ENCODE assay signal across 23 mouse cellular contexts in the genomic region with DNA sequence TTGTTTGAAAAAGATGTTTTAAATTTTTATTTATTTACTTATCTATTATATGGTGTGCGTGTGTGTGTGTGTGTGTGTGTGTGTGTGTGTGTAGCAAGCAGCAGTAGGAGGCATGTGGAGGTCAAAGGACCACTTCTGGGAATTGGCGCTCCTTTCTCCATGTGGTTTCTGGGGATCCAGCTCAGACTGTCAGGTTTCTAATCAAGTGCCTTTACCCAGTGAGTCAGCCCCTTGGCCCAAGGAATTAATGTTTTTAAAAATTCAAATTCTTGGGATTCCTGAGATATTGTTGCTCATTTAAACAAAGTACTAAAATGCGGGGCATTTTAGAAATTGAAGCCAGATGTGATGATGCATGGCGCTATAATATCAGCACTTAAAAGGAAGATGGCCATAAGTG. TPM values are rescaled to one million over a fixed set of nuclear protein-coding genes. Genes with fewer than 3 reads are reported as not detected.
DNase-seq lines count a peak whose midpoint lies in the region; TF ChIP-seq lines count a peak whose summit lies in the region.
"Had no signal": no experiment of that assay in that cellular context is flagged by ENCODE, and none has a peak within 500 bp of the region (broad histone marks: within the 10 kb centered on the region; RNA-seq: fewer than 3 reads in every experiment).

No protein-coding gene starts in this region.

- TF ChIP-seq CTCF in heart, adult 2 months (IDR thresholded peaks at IDR 0.05): no peak

- no peaks in the 10 kb centered on the region for H3K36me3 ChIP-seq in midbrain, embryonic 10.5 days
- H3K36me3 ChIP-seq in heart, adult 2 months (ENCODE audit: control insufficient read depth, insufficient read depth, low read length): no peaks in the 10 kb centered on the region
- H3K36me3 ChIP-seq: embryonic facial prominence, embryonic 10.5 days; embryonic facial prominence, embryonic 13.5 days; hindbrain, embryonic 12.5 days; intestine, embryonic 15.5 days had no signal

- H3K27ac ChIP-seq in midbrain, embryonic 10.5 days (replicated peaks): no peak overlapping the region
- no peak overlapping the region for H3K27ac ChIP-seq in heart, adult 2 months
- H3K27ac ChIP-seq: embryonic facial prominence, embryonic 10.5 days; hindbrain, embryonic 12.5 days; intestine, embryonic 15.5 days had no signal

- intact Hi-C loops in heart, adult 2 months (cut with DNase I): no loop called here

- no peak overlapping the region for H3K4me3 ChIP-seq in midbrain, embryonic 10.5 days
- no peak overlapping the region for H3K4me3 ChIP-seq in heart, adult 2 months
- H3K4me3 ChIP-seq: embryonic facial prominence, embryonic 10.5 days; embryonic facial prominence, embryonic 13.5 days; hindbrain, embryonic 12.5 days; intestine, embryonic 15.5 days had no signal

- H3K9ac ChIP-seq in heart, adult 2 months (ENCODE audit: low read depth, low read length): no peak overlapping the region
- H3K9ac ChIP-seq: embryonic facial prominence, embryonic 13.5 days; forebrain, postnatal 0 days; hindbrain, embryonic 12.5 days; intestine, embryonic 15.5 days had no signal

- no peaks in the 10 kb centered on the region for H3K9me3 ChIP-seq in midbrain, embryonic 10.5 days (replicated peaks)
- H3K9me3 ChIP-seq: embryonic facial prominence, embryonic 10.5 days; embryonic facial prominence, embryonic 13.5 days; hindbrain, embryonic 12.5 days; intestine, embryonic 15.5 days had no signal

- peaks cover 23% of the 10 kb centered on the region for H3K4me1 ChIP-seq in midbrain, embryonic 10.5 days
- H3K4me1 ChIP-seq in heart, adult 2 months (ENCODE audit: control insufficient read depth, insufficient read depth, low read length): peaks cover 10% of the 10 kb centered on the region

- whole genome bisulfite sequencing in midbrain, embryonic 10.5 days: 76% methylated on average over 4 of the region's 4 CpGs
- WGBS in heart, adult 2 months: 86% methylated on average over 4 of the region's 4 CpGs

- H3K79me2 ChIP-seq in heart, adult 2 months (replicated peaks; ENCODE audit: control insufficient read depth, insufficient read depth, low read length): no peaks in the 10 kb centered on the region

- TF ChIP-seq POLR2A in heart, adult 2 months (IDR thresholded peaks at IDR 0.05; ENCODE audit: insufficient read depth, low read depth, low read length): no peak

- DNase-seq in 3134 (ENCODE audit: extremely low read depth, insufficient read length, low spot score): peak; percentile 51
- DNase-seq in 3T3-L1 (ENCODE audit: low read depth, low spot score): peak; percentile 83
- peak; percentile 77 for DNase-seq in NIH3T3 (ENCODE audit: low read depth)
- DNase-seq in fibroblast of lung, adult 2 months (ENCODE audit: low read depth): peak; percentile 58
- DNase-seq in midbrain, embryonic 10.5 days (ENCODE audit: low spot score): no peak
- DNase-seq in heart, adult 2 months: no peak
- no peak for DNase-seq in cerebellum, adult 9-11 months
- DNase-seq in cerebellum, postnatal 10 days: no peak
- DNase-seq: adrenal gland, postnatal 10 days; adrenal gland, postnatal 36 days; B cell, adult 2 months; cerebellum, adult 11 months; cerebellum, adult 9-10 months; cerebellum, postnatal 36 days; embryo, embryonic 11 days; forebrain, postnatal 0 days; gastrocnemius, postnatal 36 days; kidney, adult 11 months had no signal

- H3K27me3 ChIP-seq in midbrain, embryonic 10.5 days (ENCODE audit: low read depth, poor library complexity, severe bottlenecking): peaks cover 9% of the 10 kb centered on the region; the same call in 1 of the 2 replicates
- no peaks in the 10 kb centered on the region for H3K27me3 ChIP-seq in heart, adult 2 months (ENCODE audit: control insufficient read depth, insufficient read depth, low read length)
- H3K27me3 ChIP-seq: embryonic facial prominence, embryonic 13.5 days; intestine, embryonic 15.5 days; Patski had no signal

- no peak for TF ChIP-seq EP300 in heart, adult 2 months (IDR thresholded peaks at IDR 0.05; ENCODE audit: insufficient read depth, low read depth, low read length)

RNA-seq across cellular contexts. Expression of gene Chid1, which starts 2.0 kb away (rescaled TPM):
- polyA plus RNA-seq in midbrain, embryonic 10.5 days (2016; fragmentation: Nextera tagmentation; extraction: Ambion mirVana): 25.0 and 29.4 TPM in 2 replicates
- 10 to 100 TPM; 45.9 to 52.7 TPM for total RNA-seq in heart, adult 2 months (2021)
- 20.2 and 30.1 TPM in 2 replicates for polyA plus RNA-seq in heart, adult 2 months (2012; rRNA removed)

RNA-seq across cellular contexts. Expression of gene Ap2a2, which starts 20.3 kb away (rescaled TPM):
- 104 and 112 TPM in 2 replicates for polyA plus RNA-seq in midbrain, embryonic 10.5 days (2016; fragmentation: Nextera tagmentation; extraction: Ambion mirVana)
- 10 to 100 TPM; 55.1 to 58.3 TPM for total RNA-seq in heart, adult 2 months (2021)
- polyA plus RNA-seq in heart, adult 2 months (2012; rRNA removed): 28.5 and 29.9 TPM in 2 replicates

Comparison
In these comparisons a context has a peak if more than half of its experiments do, and no peak if none do; other contexts are left out.
1. DNase-seq: peak in 3134 (single experiment), 3T3-L1 (single experiment), NIH3T3 (single experiment) and fibroblast of lung, adult 2 months (single experiment); none in midbrain, embryonic 10.5 days (single experiment), heart, adult 2 months (0 of 2), cerebellum, adult 9-11 months (single experiment) and cerebellum, postnatal 10 days (0 of 2).